Mouse (Mus musculus) kidney, adult 2 months (tissue): ENCODE results near the gene Ceacam10. TPM values are rescaled to one million over a fixed set of nuclear protein-coding genes. Genes with fewer than 3 reads are reported as not detected.

Source experiments
- DNase-seq: peaks from one replicate; pipeline ENCODE4 v3.0.0; 2021
- H3K27ac ChIP-seq: fragments of 200-500 bp; 2 replicates; pipeline ENCODE4 v1.5.1; 2012; ENCODE audit warnings: low read depth, low read length, control low read depth, inconsistent platforms; ENCODE audit not compliant: insufficient read depth
- H3K27me3 ChIP-seq: fragments of 200-500 bp; replicated peaks from 2 replicates; pipeline ENCODE4 v1.6.1; 2012; ENCODE audit warnings: mild to moderate bottlenecking, moderate library complexity, low read length, inconsistent platforms; ENCODE audit not compliant: control insufficient read depth, insufficient read depth
- H3K36me3 ChIP-seq: fragments of 200-500 bp; 2 replicates; pipeline ENCODE4 v1.6.1; 2012; ENCODE audit warnings: mild to moderate bottlenecking, moderate library complexity, low read length, inconsistent platforms; ENCODE audit not compliant: control insufficient read depth, insufficient read depth
- H3K4me1 ChIP-seq: fragments of 200-500 bp; 2 replicates; pipeline ENCODE4 v1.6.1; 2011; ENCODE audit warnings: low read length; ENCODE audit not compliant: control insufficient read depth, insufficient read depth
- H3K4me3 ChIP-seq: fragments of 200-500 bp; 2 replicates; pipeline ENCODE4 v1.5.1; 2011; ENCODE audit warnings: mild to moderate bottlenecking, low read depth, low read length, control low read depth; ENCODE audit not compliant: insufficient read depth
- CTCF ChIP-seq: fragments of 200-500 bp; conservative IDR thresholded peaks from 2 replicates; pipeline ENCODE4 v1.5.1; 2011; ENCODE audit warnings: low read depth, mild to moderate bottlenecking, control low read depth, low read length, moderate library complexity, mixed read lengths; ENCODE audit not compliant: insufficient read depth, insufficient read length
- POLR2A ChIP-seq: fragments of 200-500 bp; IDR thresholded peaks from one replicate; pipeline ENCODE4 v1.6.1; 2011; ENCODE audit warnings: low read depth, low read length, control low read depth
- WGBS: fragments of 180-500 bp; shearing (Covaris S2); methylation state at CpG from one replicate; pipeline ENCODE4 v1.1.7; 2018; 5-methylcytosine and 5-hydroxymethylcytosine counted together
- polyA plus RNA-seq: library from polyadenylated mRNA; depleted of rRNA; stranded (reverse); fragments of >200 nt; gene quantifications from 2 replicates; pipeline ENCODE4 v1.2.3, GENCODE M21; 2012

Ceacam10 gene
- polyA plus RNA-seq, 1 experiment = not detected

- no peaks in the 10 kb centered on the region for H3K36me3 ChIP-seq
- no peaks in the 10 kb centered on the region for H3K4me1 ChIP-seq
- no peak overlapping the region for H3K4me3 ChIP-seq
- H3K27ac ChIP-seq = no peak overlapping the region
- 84% methylated on average over 8 of the region's 8 CpGs for WGBS
- H3K27me3 ChIP-seq = no peaks in the 10 kb centered on the region
- no peak for TF ChIP-seq POLR2A
- TF ChIP-seq CTCF = no peak
- DNase-seq = no peak
Observed at GRCm38 (mm10) chr7:24762574-24762973, 14.4 kb upstream of the Ceacam10 start.

GRCm38 (mm10) chr7:24771361-24771760, 5.6 kb upstream of the Ceacam10 start:
- no peak for DNase-seq
- Histone ChIP-seq H3K4me1 (no peaks in the 10 kb centered on the region), H3K27ac (no peak overlapping the region), H3K36me3 (no peaks in the 10 kb centered on the region), H3K27me3 (no peaks in the 10 kb centered on the region), H3K4me3 (no peak overlapping the region)
- TF ChIP-seq CTCF (no peak), POLR2A (no peak)

GRCm38 (mm10) chr7:24773942-24774535, 3.0 kb upstream of the Ceacam10 start:
- no peak for DNase-seq
- TF ChIP-seq POLR2A (no peak), CTCF (no peak)
- 40% methylated on average over 3 of the region's 3 CpGs for WGBS

GRCm38 (mm10) chr7:24776145-24776544, 861 bp upstream of the Ceacam10 start:
- 68% methylated on average over 2 of the region's 2 CpGs for WGBS
- no peak for DNase-seq
- no peaks in the 10 kb centered on the region for H3K4me1 ChIP-seq
- no peak overlapping the region for H3K4me3 ChIP-seq
- H3K27me3 ChIP-seq = no peaks in the 10 kb centered on the region
- TF ChIP-seq POLR2A = no peak
- no peak for TF ChIP-seq CTCF
- H3K36me3 ChIP-seq = no peaks in the 10 kb centered on the region
- no peak overlapping the region for H3K27ac ChIP-seq

More at GRCm38 (mm10) chr7:24773942-24774535, 3.0 kb upstream of the Ceacam10 start:
- H3K4me1 ChIP-seq = no peaks in the 10 kb centered on the region
- no peaks in the 10 kb centered on the region for H3K36me3 ChIP-seq
- H3K4me3 ChIP-seq = no peak overlapping the region
- H3K27ac ChIP-seq = no peak overlapping the region
- no peaks in the 10 kb centered on the region for H3K27me3 ChIP-seq

DNA sequence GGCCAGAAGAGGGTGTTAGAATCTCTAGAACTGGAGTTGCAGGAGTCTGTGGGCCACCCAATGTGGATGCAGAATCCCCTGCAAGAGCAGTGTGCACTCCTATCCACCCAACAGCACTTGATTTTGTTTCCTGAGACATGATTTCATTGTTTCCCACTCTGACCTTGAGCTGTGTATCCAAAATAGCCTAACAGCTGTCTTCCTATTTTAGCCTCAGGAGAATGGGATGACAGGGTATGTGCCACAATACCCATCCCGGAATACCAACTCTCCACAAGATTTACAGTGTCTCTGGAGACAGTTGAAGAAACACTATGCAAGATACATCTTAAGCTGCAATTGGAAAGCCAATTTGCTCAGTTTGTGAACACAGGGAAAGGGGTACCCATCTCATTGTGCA, 20.9 kb downstream of the Ceacam10 start:
- no peak overlapping the region for H3K4me3 ChIP-seq
- no peak overlapping the region for H3K27ac ChIP-seq
- DNase-seq = no peak
- H3K27me3 ChIP-seq = no peaks in the 10 kb centered on the region
- no peak for TF ChIP-seq CTCF
- no peak for TF ChIP-seq POLR2A
- 74% methylated on average over 1 of the region's 1 CpGs for WGBS
- H3K4me1 ChIP-seq = no peaks in the 10 kb centered on the region
- no peaks in the 10 kb centered on the region for H3K36me3 ChIP-seq

DNA sequence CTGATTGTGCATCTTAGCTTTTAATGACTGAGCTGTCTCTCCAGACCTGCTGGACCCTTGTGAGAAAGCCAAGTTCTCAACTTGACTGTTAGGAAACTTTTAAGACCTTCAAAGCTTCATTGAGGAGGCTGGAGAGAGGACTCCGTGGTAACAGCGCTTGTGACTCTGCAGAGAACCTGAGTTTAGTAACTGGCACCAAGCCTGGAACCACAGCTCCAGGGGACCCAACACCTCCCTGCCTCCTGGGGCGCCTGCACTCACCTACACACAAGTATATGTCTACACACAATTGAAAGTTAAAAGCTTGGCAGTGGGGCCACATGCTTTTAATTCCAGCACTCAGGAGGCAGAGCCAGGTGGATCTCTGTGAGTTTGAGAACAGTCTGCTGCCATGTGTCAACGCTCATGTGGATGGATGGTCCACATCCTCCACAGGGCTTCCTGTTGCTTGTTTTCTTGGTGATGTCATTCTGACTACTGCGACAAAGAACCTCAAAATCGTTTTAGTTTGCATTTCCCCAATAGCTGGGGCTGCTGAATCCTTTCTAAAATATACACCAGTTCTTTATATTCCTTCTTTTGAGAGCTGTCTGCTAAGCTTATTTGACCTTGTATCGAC, 25.3 kb downstream of the Ceacam10 start:
- 59% methylated on average over 7 of the region's 7 CpGs for WGBS
- Histone ChIP-seq H3K4me1 (no peaks in the 10 kb centered on the region), H3K27me3 (no peaks in the 10 kb centered on the region), H3K4me3 (no peak overlapping the region), H3K27ac (no peak overlapping the region), H3K36me3 (no peaks in the 10 kb centered on the region)
- TF ChIP-seq CTCF (no peak), POLR2A (no peak)
- DNase-seq = no peak

- Histone ChIP-seq H3K27ac (no peak overlapping the region), H3K36me3 (no peaks in the 10 kb centered on the region), H3K27me3 (no peaks in the 10 kb centered on the region), H3K4me1 (no peaks in the 10 kb centered on the region), H3K4me3 (no peak overlapping the region)
- no peak for DNase-seq
- WGBS = 53% methylated on average over 6 of the region's 6 CpGs
- no peak for TF ChIP-seq POLR2A
Observed at GRCm38 (mm10) chr7:24804826-24805225, 27.8 kb downstream of the Ceacam10 start.
